Mouse (Mus musculus) MEL (cell line): ENCODE data around the gene Igf2bp1. TPM values are rescaled to one million over a fixed set of nuclear protein-coding genes. Genes with fewer than 3 reads are reported as not detected.

ENCODE experiments used
- DNase-seq: peaks from one replicate; pipeline ENCODE4 v3.0.0; 2011; ENCODE audit warnings: low read depth, low spot score
- H3K27ac ChIP-seq: 2 replicates; pipeline ENCODE4 v1.5.1; 2012; ENCODE audit warnings: low read depth, mild to moderate bottlenecking, control low read depth, low read length, moderate library complexity; ENCODE audit not compliant: control insufficient read depth
- H3K27me3 ChIP-seq, 2 experiments: fragments of 150-350 bp in 1 of 2; sonication (generic) in 1 of 2; 2 replicates each; pipeline ENCODE4 v1.6.1; 2012; ENCODE audit warnings: low read length in 2 of 2, mild to moderate bottlenecking in 2 of 2, improper control_type of control experiment in 1 of 2, moderate library complexity in 1 of 2; ENCODE audit not compliant: insufficient read depth in 2 of 2, control insufficient read depth in 1 of 2
- H3K36me3 ChIP-seq, 2 experiments: 2 replicates each; pipeline ENCODE4 v1.6.1; 2012 to 2014; ENCODE audit warnings: low read length in 2 of 2, improper control_type of control experiment in 1 of 2, inconsistent platforms in 1 of 2, mild to moderate bottlenecking in 1 of 2; ENCODE audit not compliant: insufficient read depth in 2 of 2, control insufficient read depth in 1 of 2
- H3K4me1 ChIP-seq, 2 experiments: fragments of 150-350 bp in 1 of 2; sonication (generic) in 1 of 2; 2 replicates each; pipeline ENCODE4 v1.6.1; 2012; ENCODE audit warnings: low read length in 2 of 2, improper control_type of control experiment in 1 of 2, mild to moderate bottlenecking in 1 of 2; ENCODE audit not compliant: insufficient read depth in 2 of 2, control insufficient read depth in 1 of 2
- H3K4me3 ChIP-seq, 2 experiments: fragments of 150-350 bp in 1 of 2; sonication (generic) in 1 of 2; 2 replicates each; pipeline ENCODE4 v1.5.1; 2012; ENCODE audit warnings: low read depth in 2 of 2, low read length in 2 of 2, mild to moderate bottlenecking in 2 of 2, moderate library complexity in 2 of 2, control low read depth in 1 of 2, improper control_type of control experiment in 1 of 2; ENCODE audit not compliant: control insufficient read depth in 1 of 2, insufficient read depth in 1 of 2
- H3K79me2 ChIP-seq: 2 replicates; pipeline ENCODE4 v1.6.1; 2012; ENCODE audit warnings: mild to moderate bottlenecking, low read length, moderate library complexity; ENCODE audit not compliant: control insufficient read depth, poor library complexity, insufficient read depth
- H3K9ac ChIP-seq: 2 replicates; pipeline ENCODE4 v1.6.1; 2012; ENCODE audit warnings: low read depth, mild to moderate bottlenecking, control low read depth, low read length, moderate library complexity; ENCODE audit not compliant: control insufficient read depth, poor library complexity, severe bottlenecking
- H3K9me3 ChIP-seq: fragments of 150-350 bp; sonication (generic); replicated peaks from 2 replicates; pipeline ENCODE4 v1.6.1; 2012; ENCODE audit warnings: mild to moderate bottlenecking, low read length, improper control_type of control experiment, moderate library complexity; ENCODE audit not compliant: insufficient read depth
- ELF1 ChIP-seq: IDR thresholded peaks from 2 replicates; pipeline ENCODE4 v1.6.1; 2014; ENCODE audit warnings: low read depth, mild to moderate bottlenecking, inconsistent platforms, low read length, improper control_type of control experiment, moderate library complexity
- EP300 ChIP-seq, 2 experiments: IDR thresholded peaks; 2 replicates each; pipeline ENCODE4 v1.6.1; 2011; ENCODE audit warnings: improper control_type of control experiment in 2 of 2, low read length in 2 of 2, low read depth in 1 of 2, mild to moderate bottlenecking in 1 of 2
- GABPA ChIP-seq: IDR thresholded peaks from 2 replicates; pipeline ENCODE4 v1.6.1; 2012; ENCODE audit warnings: low read depth, mild to moderate bottlenecking, inconsistent platforms, low read length, improper control_type of control experiment, moderate library complexity
- GATA1 ChIP-seq: IDR thresholded peaks from 2 replicates; pipeline ENCODE4 v1.6.1; 2011; ENCODE audit warnings: low read depth, low read length, improper control_type of control experiment
- HCFC1 ChIP-seq: IDR thresholded peaks from 2 replicates; pipeline ENCODE4 v1.6.1; 2012; ENCODE audit warnings: low read depth, mild to moderate bottlenecking, inconsistent platforms, low read length, improper control_type of control experiment, moderate library complexity
- MAX ChIP-seq: IDR thresholded peaks from 2 replicates; pipeline ENCODE4 v1.6.1; 2011; ENCODE audit warnings: low read length, improper control_type of control experiment
- MAZ ChIP-seq: IDR thresholded peaks from 2 replicates; pipeline ENCODE4 v1.6.1; 2012; ENCODE audit warnings: low read depth, mild to moderate bottlenecking, inconsistent platforms, low read length, improper control_type of control experiment
- MYB ChIP-seq: IDR thresholded peaks from 2 replicates; pipeline ENCODE4 v1.6.1; 2011; ENCODE audit warnings: mild to moderate bottlenecking, low read depth, low read length, improper control_type of control experiment
- MYC ChIP-seq: IDR thresholded peaks from 2 replicates; pipeline ENCODE4 v1.6.1; 2011; ENCODE audit warnings: low read depth, mild to moderate bottlenecking, low read length, improper control_type of control experiment, moderate library complexity
- NELFE ChIP-seq: IDR thresholded peaks from 2 replicates; pipeline ENCODE4 v1.6.1; 2011; ENCODE audit warnings: low read depth, low read length, improper control_type of control experiment
- POLR2A ChIP-seq, 2 experiments: IDR thresholded peaks; 2 replicates each; pipeline ENCODE4 v1.6.1; 2011 to 2012; ENCODE audit warnings: low read length in 2 of 2, mild to moderate bottlenecking in 2 of 2, control low read depth in 1 of 2, improper control_type of control experiment in 1 of 2, low read depth in 1 of 2, moderate library complexity in 1 of 2; ENCODE audit not compliant: control insufficient read depth in 1 of 2, insufficient read depth in 1 of 2, poor library complexity in 1 of 2
- RAD21 ChIP-seq: IDR thresholded peaks from 2 replicates; pipeline ENCODE4 v1.6.1; 2011; ENCODE audit warnings: mild to moderate bottlenecking, low read depth, low read length, improper control_type of control experiment
- SMC3 ChIP-seq: IDR thresholded peaks from 2 replicates; pipeline ENCODE4 v1.6.1; 2011; ENCODE audit warnings: low read depth, low read length, improper control_type of control experiment
- TAL1 ChIP-seq: IDR thresholded peaks from 2 replicates; pipeline ENCODE4 v1.6.1; 2012; ENCODE audit warnings: mild to moderate bottlenecking, inconsistent platforms, low read length, moderate library complexity, mixed read lengths
- ZMIZ1 ChIP-seq: IDR thresholded peaks from 2 replicates; pipeline ENCODE4 v1.6.1; 2012; ENCODE audit warnings: low read depth, mild to moderate bottlenecking, inconsistent platforms, low read length, improper control_type of control experiment, moderate library complexity
- polyA plus RNA-seq, 2 experiments: library from polyadenylated mRNA; stranded (reverse) in 1 of 2; unstranded in 1 of 2; fragments of >175 nt in 1 of 2; fragments of >200 nt in 1 of 2; gene quantifications; 2 replicates each; pipeline versions ENCODE4 v1.2.1 to v1.2.4; 2012; ENCODE audit warnings: low replicate concordance in 2 of 2, low read depth in 1 of 2; ENCODE audit not compliant: insufficient read length in 2 of 2, insufficient read depth in 1 of 2, missing spikeins in 1 of 2
- total RNA-seq: library from RNA; depleted of rRNA; stranded (reverse); fragments of 300-350 nt; gene quantifications from 2 replicates; pipeline ENCODE4 v1.2.3, GENCODE M21; 2012

Igf2bp1 gene
- total and polyA plus RNA-seq, 3 experiments = 0.15 TPM; not detected in 2

- Histone ChIP-seq H3K79me2 (no peaks in the 10 kb centered on the region), H3K4me3 (no peak overlapping the region), H3K9ac (no peak overlapping the region), H3K9me3 (no peaks in the 10 kb centered on the region), H3K4me1 (no peaks in the 10 kb centered on the region), H3K27ac (no peak overlapping the region), H3K36me3 (no peaks in the 10 kb centered on the region), H3K27me3 (peaks cover 11 to 26% of the 10 kb centered on the region in 2 experiments)
- DNase-seq = no peak
- no peak for TF ChIP-seq NELFE
- TF ChIP-seq MYC = no peak
- no peak for TF ChIP-seq GATA1
- no peak for TF ChIP-seq SMC3
- no peak for TF ChIP-seq HCFC1
Measured at GRCm38 (mm10) chr11:96008827-96009226, 3.1 kb upstream of the Igf2bp1 start.

GRCm38 (mm10) chr11:96007516-96008235 is 1.9 kb upstream of the Igf2bp1 start:
- Histone ChIP-seq H3K36me3 (no peaks in the 10 kb centered on the region), H3K79me2 (no peaks in the 10 kb centered on the region), H3K9me3 (no peaks in the 10 kb centered on the region), H3K9ac (no peak overlapping the region), H3K27me3 (peaks cover 7 to 23% of the 10 kb centered on the region in 2 experiments), H3K4me1 (no peaks in the 10 kb centered on the region), H3K27ac (no peak overlapping the region), H3K4me3 (no peak overlapping the region)
- TF ChIP-seq TAL1 (no peak), MAZ (no peak), RAD21 (no peak), MAX (no peak), ELF1 (no peak), MYB (no peak), EP300 (IDR thresholded peaks at IDR 0.05; ENCODE audit: low read depth in 1 of 2, low read length in 2 of 2) (no peak), HCFC1 (no peak), POLR2A (IDR thresholded peaks at IDR 0.05; ENCODE audit: control insufficient read depth in 1 of 2, insufficient read depth in 1 of 2, low read depth in 1 of 2, low read length in 2 of 2, poor library complexity in 1 of 2) (no peak)
- DNase-seq = no peak

- TF ChIP-seq GABPA (no peak), ZMIZ1 (no peak)
- H3K79me2 ChIP-seq = no peaks in the 10 kb centered on the region
- no peak overlapping the region for H3K4me3 ChIP-seq
- no peak overlapping the region for H3K9ac ChIP-seq
- no peaks in the 10 kb centered on the region for H3K9me3 ChIP-seq
- peaks cover 5 to 24% of the 10 kb centered on the region in 2 experiments for H3K27me3 ChIP-seq
- DNase-seq = no peak
- no peaks in the 10 kb centered on the region for H3K4me1 ChIP-seq
- no peak overlapping the region for H3K27ac ChIP-seq
- H3K36me3 ChIP-seq = no peaks in the 10 kb centered on the region
Measured at GRCm38 (mm10) chr11:96006852-96007515, 1.2 kb upstream of the Igf2bp1 start.
